Mouse (Mus musculus): ENCODE measurements around the gene Cldn14. TPM values are rescaled to one million over a fixed set of nuclear protein-coding genes. Genes with fewer than 3 reads are reported as not detected.

Cldn14 gene
- total RNA-seq, 2 experiments from 2014 or later, result not detected

DNA sequence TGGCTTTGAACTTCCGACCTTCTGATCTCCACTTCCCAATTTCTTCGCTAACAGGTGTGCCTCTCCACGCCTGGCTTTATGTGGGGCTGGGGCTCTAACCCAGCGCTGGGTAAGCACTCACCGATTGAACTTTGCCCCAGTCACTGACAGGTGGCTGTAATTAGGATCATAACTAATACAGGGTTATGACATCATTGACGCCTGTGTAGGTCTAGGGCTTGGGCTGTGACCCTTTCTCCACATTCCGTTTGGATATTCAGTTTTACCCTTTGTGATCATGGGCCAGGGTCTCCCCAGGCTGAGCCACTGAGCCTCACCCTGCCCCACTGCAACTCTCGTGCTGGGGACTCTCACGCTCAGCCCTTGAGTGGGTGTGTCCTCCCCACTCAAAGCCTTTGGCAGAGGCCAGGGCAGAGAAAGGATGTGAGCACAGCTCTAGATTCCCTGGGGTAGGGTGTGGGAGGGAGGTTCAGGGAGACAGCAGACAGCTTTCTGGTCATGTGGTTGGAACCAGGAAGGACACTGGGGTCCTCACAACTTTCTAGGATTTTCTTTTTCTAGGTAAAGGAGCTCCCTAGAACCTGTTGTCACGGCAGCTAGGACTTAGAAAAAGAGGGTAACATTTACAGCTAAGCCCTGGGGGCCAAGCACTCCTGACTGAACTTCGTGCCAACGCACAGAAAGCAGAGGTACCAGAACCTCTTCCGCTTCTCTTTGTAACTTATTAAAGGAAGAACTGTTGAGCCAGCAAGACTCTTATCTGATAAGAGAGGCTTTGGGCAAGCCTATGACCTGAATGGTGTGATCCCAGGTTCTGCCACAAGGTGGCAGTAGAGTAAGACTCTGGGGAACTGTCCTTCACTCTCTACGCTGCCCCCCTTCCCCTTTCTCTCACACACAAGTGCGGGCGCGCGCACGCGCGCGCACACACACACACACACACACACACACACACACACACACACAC lies 90.6 kb downstream of the Cldn14 start:
- peak; percentile 81 to 90 for DNase-seq
- intact Hi-C loops (cut with DNase I), result loop anchor here (1.0 kb wide), 1 partner anchor 58 kb away; no protein-coding TSS in a partner anchor

DNA sequence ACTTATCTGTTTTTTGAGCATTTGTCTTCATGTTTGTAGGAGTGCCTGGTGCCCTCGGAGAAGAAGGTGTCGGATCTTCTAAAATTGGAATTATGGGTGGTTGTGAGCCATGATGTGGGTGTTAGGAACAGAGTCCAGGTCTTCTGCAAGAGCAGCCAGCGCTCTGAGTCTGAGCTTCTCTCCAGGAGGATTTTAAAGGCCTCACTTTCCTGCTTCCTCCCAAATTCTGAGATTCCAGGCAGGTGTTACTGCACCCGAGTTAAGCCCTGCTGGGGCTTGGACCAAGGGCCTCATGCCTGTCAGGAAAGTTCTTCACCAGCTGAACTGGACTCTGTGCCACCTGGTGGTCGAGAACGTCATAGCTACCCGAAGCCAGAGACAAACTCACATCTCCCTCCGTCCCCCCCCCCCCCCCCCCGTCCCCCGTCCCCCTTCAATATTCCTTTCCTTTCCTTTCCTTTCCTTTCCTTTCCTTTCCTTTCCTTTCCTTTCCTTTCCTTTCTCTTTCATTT lies 93.2 kb downstream of the Cldn14 start:
- DNase-seq, result peak; percentile 31 to 61
- intact Hi-C loops (cut with DNase I), result no loop called here

DNA sequence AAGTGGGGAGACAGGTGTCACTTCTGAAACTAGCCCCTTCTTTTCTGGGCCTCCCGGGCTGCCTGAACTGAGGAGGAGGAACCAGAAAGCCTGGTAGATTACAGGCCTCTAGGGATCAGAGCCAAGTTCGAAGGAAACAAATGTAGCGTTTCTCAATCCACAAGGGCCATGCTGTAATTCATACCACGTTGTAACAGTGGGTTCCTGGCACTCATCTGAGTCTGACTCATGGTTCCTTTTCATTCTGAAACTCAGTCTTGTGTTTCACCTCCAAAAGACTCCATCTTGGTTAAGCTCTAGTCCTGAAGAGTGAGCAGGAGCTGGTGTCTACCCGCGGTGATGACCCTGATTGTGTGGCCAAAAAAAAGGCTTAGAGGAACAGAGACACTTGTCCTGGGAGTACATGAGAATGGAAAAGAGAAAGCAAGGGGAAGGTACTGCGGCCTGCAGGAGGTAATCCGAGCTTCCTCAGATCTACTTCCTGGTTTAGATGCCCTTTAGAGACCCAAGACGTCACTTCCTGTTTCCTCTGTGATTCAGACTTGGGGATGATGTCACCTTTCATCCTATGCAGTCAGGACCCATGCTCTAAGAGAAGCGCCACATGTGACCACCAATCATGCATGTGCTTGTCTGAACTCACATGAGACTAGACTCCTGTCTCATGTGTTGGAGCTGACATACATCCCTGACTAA lies 94.6 kb downstream of the Cldn14 start:
- peak in 1 of 2 experiments; percentile 28 for DNase-seq
- intact Hi-C loops (cut with DNase I), result no loop called here

DNA sequence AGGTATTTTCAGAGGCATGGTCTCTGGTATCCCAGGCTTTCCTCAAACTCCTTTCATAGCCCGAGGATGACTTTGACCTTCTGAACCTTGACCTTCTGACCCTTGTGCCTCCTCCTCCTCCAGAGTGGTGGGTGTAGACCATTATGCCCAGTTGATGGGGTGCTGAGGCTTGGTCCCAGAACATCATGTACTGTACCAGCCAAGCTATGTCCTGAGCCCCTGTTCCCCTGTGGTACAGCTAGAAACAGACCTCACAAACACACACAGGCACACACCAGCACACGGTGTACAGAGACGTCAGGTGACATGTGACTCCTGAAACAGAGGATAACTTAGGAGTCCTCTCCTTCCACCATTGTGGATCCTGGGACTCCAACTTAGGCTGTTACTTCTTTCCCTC lies 95.8 kb downstream of the Cldn14 start:
- intact Hi-C loops (cut with DNase I), result no loop called here
- no peak for DNase-seq

DNA sequence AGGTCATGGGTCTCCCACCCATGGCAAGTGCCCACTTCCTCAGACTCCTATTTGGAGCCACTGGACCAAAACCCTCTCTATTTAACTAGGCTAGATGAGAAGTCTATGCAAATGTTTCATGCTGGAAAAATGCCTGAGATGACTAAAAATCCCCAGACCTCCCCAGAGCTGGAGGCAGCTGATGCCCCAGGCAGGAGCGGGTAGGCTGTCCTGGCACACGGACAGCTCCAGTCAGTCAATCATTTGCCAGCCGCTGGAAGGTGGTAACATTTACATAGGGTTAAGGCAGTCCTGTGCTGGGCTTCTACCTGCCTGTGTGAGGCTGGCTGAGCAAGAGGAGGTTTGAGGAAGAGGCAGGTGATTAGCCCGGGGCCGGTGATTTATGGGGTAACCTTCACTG lies 96.5 kb downstream of the Cldn14 start:
- no peak for DNase-seq
- intact Hi-C loops (cut with DNase I), result no loop called here

GRCm38 (mm10) chr16:93910735-93911665 lies 97.6 kb downstream of the Cldn14 start:
- intact Hi-C loops (cut with DNase I), result no loop called here
- DNase-seq, result no peak

- intact Hi-C loops (cut with DNase I), result no loop called here
These were observed 98.7 kb downstream of the Cldn14 start for GRCm38 (mm10) chr16:93909936-93910335.

GRCm38 (mm10) chr16:93908196-93908595 lies 100.4 kb downstream of the Cldn14 start:
- intact Hi-C loops (cut with DNase I), result no loop called here
- no peak for DNase-seq

More at GRCm38 (mm10) chr16:93909936-93910335, 98.7 kb downstream of the Cldn14 start:
- peak in 1 of 2 experiments; percentile 13 for DNase-seq

- DNase-seq, result no peak
- intact Hi-C loops (cut with DNase I), result no loop called here
These were observed 100.9 kb downstream of the Cldn14 start for GRCm38 (mm10) chr16:93907761-93908160.

- intact Hi-C loops (cut with DNase I), result no loop called here
- peak; percentile 58 to 78 for DNase-seq
These were observed 102.3 kb downstream of the Cldn14 start for GRCm38 (mm10) chr16:93906156-93907014.

DNA sequence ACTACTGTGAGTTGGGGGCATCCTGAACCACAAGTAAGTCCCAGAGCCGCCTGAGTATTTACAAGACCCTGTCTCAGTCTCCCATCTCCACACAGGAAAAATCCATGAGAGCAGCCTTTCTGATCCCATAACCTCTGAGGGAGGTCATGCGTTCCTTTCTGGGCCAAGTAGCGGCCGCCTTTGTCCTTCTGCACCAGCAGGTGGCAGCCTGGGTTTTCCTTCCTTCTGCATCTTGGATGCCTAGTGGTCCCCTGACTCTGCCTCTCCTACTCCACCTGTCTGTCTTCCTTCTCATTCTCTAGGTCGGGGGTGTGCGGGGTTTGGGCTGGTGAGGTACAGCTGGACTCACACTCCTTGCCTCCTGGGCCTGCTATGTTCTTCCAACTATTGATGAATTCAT lies 105.6 kb downstream of the Cldn14 start:
- intact Hi-C loops (cut with DNase I), result no loop called here
- peak in 1 of 2 experiments; percentile 15 for DNase-seq

GRCm38 (mm10) chr16:93893285-93893684 lies 115.4 kb downstream of the Cldn14 start:
- intact Hi-C loops (cut with DNase I), result no loop called here
- DNase-seq, result no peak

DNA sequence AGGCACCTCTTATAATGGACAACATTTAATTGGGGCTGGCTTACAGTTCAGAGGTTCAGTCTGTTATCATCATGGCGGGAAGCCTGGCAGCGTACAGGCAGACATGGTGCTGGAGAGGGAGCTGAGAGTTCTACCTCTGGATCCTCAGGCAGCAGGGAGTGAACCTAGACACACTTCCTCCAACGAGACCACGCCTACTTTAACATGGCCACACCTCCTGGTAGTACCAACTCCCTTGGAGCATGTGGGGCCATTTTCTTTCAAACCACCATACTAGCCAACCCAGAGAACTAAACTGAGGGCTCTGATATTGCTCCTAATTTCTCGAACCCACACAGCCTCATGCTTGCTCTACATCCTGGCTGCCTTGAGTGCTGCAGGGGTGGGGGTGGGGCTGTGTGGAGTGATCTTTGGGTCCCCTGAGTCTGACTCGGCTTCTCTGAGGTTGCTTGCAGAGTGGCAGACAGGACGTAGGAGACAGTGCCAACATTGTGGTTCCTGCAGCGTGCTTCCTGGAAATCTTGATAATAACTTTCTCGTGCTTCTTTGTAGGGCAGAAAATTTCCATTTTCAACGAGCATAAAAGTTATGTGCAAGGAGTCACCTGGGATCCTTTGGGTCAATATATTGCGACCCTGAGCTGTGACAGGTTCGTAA lies 117.6 kb downstream of the Cldn14 start:
- DNase-seq, result no peak
- intact Hi-C loops (cut with DNase I), result no loop called here

- intact Hi-C loops (cut with DNase I), result no loop called here
- DNase-seq, result no peak
These were observed 120.2 kb downstream of the Cldn14 start for GRCm38 (mm10) chr16:93888481-93888880.

DNA sequence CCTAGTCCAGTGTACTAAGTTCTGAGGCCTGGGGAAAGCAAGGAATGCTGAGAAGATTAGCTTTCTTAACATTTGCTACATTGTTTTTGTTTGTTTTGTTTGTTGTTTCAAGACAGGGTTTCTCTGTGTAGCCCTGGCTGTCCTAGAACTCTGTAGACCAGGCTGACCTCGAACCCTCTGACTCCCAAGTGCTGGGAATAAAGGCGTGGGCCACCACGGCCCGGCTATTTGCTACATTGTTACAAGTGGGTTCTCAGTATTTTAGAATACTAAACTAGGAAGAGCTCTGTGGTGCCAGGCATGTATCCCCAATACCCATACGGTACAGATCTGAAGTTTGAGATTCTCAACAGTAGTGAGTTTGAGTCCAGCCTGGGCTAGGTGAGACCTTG lies 123.9 kb downstream of the Cldn14 start:
- intact Hi-C loops (cut with DNase I), result no loop called here
- DNase-seq, result peak in 1 of 2 experiments; percentile 6

DNA sequence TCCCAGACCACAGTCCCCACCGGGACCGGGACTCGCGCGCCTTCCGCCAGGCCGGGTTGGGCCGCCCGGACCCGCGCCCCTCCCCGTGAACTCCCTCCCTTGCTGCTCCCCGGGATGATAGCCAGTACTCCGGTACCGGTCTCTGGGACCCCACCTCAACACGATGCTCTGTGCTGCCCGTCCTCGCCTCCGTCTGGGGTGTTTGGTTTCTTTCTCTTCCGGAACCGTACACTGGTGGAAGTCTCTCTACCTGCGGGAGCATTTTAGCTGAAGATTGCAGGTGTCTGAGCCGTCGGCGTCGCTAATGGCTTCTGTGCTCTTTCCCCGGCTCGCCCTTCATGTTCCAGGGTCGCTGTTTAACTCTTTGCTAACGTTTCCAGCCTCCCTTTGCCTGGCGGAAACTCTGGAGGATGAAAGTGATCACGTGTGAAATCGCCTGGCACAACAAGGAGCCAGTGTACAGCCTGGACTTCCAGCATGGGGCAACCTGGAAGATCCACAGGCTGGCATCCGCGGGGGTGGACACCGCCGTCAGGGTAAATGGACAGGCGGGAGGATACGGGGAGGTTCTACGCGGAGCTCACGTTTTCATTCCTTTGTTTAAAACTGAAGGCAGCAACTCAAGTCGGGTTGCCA lies 124.4 kb downstream of the Cldn14 start:
- intact Hi-C loops (cut with DNase I), result no loop called here
- DNase-seq, result peak in 1 of 2 experiments; percentile 16

DNA sequence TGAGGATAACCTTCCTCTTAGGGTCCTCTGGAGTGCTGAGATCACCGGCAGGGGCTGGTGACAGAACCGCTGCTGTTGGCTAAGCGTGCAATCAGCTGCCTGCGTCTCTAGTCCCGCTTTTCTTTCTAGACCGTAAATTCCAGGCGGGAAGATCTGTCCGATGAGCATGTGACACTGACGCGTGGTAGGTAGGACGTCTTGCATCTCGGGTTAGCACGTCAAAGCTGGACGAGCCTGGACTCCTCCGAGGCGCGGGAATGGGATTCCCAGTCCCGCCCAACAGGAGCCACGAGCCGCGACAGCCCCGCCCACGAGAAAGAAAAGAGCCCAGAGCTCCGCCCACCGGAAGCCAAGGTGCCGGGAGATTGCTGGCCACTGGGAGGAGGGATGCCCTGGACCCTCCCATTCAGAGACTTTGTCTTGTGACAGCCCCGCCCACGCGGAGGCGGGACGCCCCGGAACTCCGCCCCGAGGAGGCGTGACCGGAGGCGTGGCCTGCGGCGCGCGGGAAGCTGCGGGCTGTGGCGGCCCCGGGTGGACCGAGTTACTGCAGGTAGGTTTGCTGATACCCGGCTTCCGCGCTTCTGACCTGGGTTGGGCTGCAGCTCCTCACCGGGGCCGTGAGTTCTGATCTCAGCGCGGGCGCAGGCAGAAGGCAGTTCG lies 125.1 kb downstream of the Cldn14 start, which contains the start of gene Chaf1b:
Gene Chaf1b (plus strand): TSS at position 479 of the 663 bp plus-strand sequence.
- DNase-seq, result peak; percentile 96 to 98
- intact Hi-C loops (cut with DNase I), result loop anchor here (2.0 kb wide), 1 partner anchor 51 kb away; the partner anchor contains the start of gene Morc3
